Mouse (Mus musculus) G1E (cell line): ENCODE results near the gene Fcgr1.

Source experiments
- CTCF ChIP-seq: IDR thresholded peaks from 2 replicates; pipeline ENCODE4 v1.5.1; 2012; ENCODE audit warnings: low read depth, low read length, inconsistent platforms, mixed read lengths
- TAL1 ChIP-seq: conservative IDR thresholded peaks from 2 replicates; pipeline ENCODE4 v1.6.1; 2012; ENCODE audit warnings: low read depth, low read length, inconsistent platforms, mixed read lengths

DNA sequence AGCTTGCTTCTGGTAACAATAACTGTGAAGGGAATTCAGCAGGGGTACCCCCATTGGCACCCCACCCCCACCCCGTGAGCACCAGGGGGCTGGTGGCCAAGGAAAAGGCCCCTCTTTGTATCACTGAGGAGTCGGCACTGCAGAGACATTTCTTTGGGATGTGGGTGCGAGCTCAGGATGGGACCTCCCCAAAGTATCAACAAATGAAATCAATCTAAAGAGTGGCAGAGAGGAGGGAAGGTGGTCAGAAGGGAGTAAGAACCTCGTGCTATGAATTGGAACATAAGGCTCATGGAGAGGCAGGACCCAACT, 44.8 kb downstream of the Fcgr1 start:
- TF ChIP-seq CTCF (no peak), TAL1 (no peak)
